Mouse (Mus musculus): ENCODE data around the gene Vsig1. TPM values are rescaled to one million over a fixed set of nuclear protein-coding genes. Genes with fewer than 3 reads are reported as not detected.
A peak's percentile ranks its signal among the peaks of the same experiment; 100 is the strongest.

The Vsig1 gene
- total and polyA plus RNA-seq, 3 experiments, result 0.38 to 4.8 (median 0.56) TPM

- dilution Hi-C loops (cut with MboI; ENCODE audit: extremely low pct_ligation_motif_present, extremely low pct_unique_long_range_greater_than_20kb, low sequenced_read_pairs) (no loop called here), in situ Hi-C loops (cut with MboI; ENCODE audit: low pct_ligation_motif_present, low pct_unique_long_range_greater_than_20kb, low sequenced_read_pairs) (no loop called here)
- H3K9me3 ChIP-seq (replicated peaks; ENCODE audit: low read length), result no peaks in the 10 kb centered on the region
- DNase-seq (ENCODE audit: extremely low read depth), result peak; percentile 43
- peaks cover 6 to 52% of the 10 kb centered on the region in 2 experiments for H3K4me1 ChIP-seq (ENCODE audit: control insufficient read depth in 1 of 2, insufficient read depth in 2 of 2)
- H3K79me2 ChIP-seq (replicated peaks; ENCODE audit: control insufficient read depth, extremely low read depth, insufficient read depth, poor library complexity, severe bottlenecking), result peaks cover 4% of the 10 kb centered on the region; the same call in 1 of the 2 replicates
- H3K27me3 ChIP-seq (replicated peaks), result no peaks in the 10 kb centered on the region
- peak overlapping the region; percentile 20; the same call in 1 of the 2 replicates for H3K27ac ChIP-seq (ENCODE audit: insufficient read depth, low read depth)
- peak overlapping the region; percentile 50 for H3K4me2 ChIP-seq (ENCODE audit: insufficient read depth, low read depth, poor library complexity, severe bottlenecking)
- H3K4me3 ChIP-seq (replicated peaks in 1 of 3; ENCODE audit: low read depth in 2 of 3, low read length in 2 of 3, poor library complexity in 1 of 3), result no peak overlapping the region
- H3K36me3 ChIP-seq (replicated peaks in 1 of 2; ENCODE audit: control insufficient read depth in 1 of 2, insufficient read depth in 1 of 2, low read length in 1 of 2), result peaks cover 0 to 4% of the 10 kb centered on the region in 2 experiments
- TF ChIP-seq MXI1 (IDR thresholded peaks at IDR 0.05; ENCODE audit: low read depth, low read length) (0 out of 2 replicates have a peak, but pooled peaks have one; percentile 30), EP300 (IDR thresholded peaks at IDR 0.05; ENCODE audit: low read length) (peak; percentile 56), CHD1 (IDR thresholded peaks at IDR 0.05; ENCODE audit: low read depth, low read length) (no peak), IRF4 (IDR thresholded peaks at IDR 0.05; ENCODE audit: low read depth, low read length) (peak; percentile 64; the same call in 1 of the 2 replicates), JUND (conservative IDR thresholded peaks at IDR 0.05; ENCODE audit: low read depth, low read length) (no peak), TCF12 (IDR thresholded peaks at IDR 0.05; ENCODE audit: low read depth, low read length) (peak; percentile 46; the same call in 1 of the 2 replicates)
- no peak overlapping the region for H3K9ac ChIP-seq (ENCODE audit: insufficient read depth, low read depth)
Measured at GRCm38 (mm10) chrX:140984795-140985194, 77.4 kb downstream of the Vsig1 start.

- Histone ChIP-seq H3K27ac (ENCODE audit: insufficient read depth, low read depth) (no peak overlapping the region), H3K4me2 (ENCODE audit: insufficient read depth, low read depth, poor library complexity, severe bottlenecking) (peak overlapping the region; percentile 50; the same call in 1 of the 2 replicates), H3K79me2 (replicated peaks; ENCODE audit: control insufficient read depth, extremely low read depth, insufficient read depth, poor library complexity, severe bottlenecking) (peaks cover 4% of the 10 kb centered on the region; the same call in 1 of the 2 replicates), H3K27me3 (replicated peaks) (no peaks in the 10 kb centered on the region), H3K9me3 (replicated peaks; ENCODE audit: low read length) (no peaks in the 10 kb centered on the region), H3K9ac (ENCODE audit: insufficient read depth, low read depth) (no peak overlapping the region), H3K36me3 (replicated peaks in 1 of 2; ENCODE audit: control insufficient read depth in 1 of 2, insufficient read depth in 1 of 2, low read length in 1 of 2) (peaks cover 3 to 4% of the 10 kb centered on the region in 2 experiments), H3K4me1 (ENCODE audit: control insufficient read depth in 1 of 2, insufficient read depth in 2 of 2) (peaks cover 6 to 48% of the 10 kb centered on the region in 2 experiments), H3K4me3 (replicated peaks in 1 of 3; ENCODE audit: low read depth in 2 of 3, low read length in 2 of 3, poor library complexity in 1 of 3) (no peak overlapping the region)
- dilution Hi-C loops (cut with MboI; ENCODE audit: extremely low pct_ligation_motif_present, extremely low pct_unique_long_range_greater_than_20kb, low sequenced_read_pairs) (no loop called here), in situ Hi-C loops (cut with MboI; ENCODE audit: low pct_ligation_motif_present, low pct_unique_long_range_greater_than_20kb, low sequenced_read_pairs) (no loop called here)
- TF ChIP-seq NELFE (IDR thresholded peaks at IDR 0.05; ENCODE audit: low read depth, low read length), result no peak
- TF ChIP-seq CHD2 (IDR thresholded peaks at IDR 0.05; ENCODE audit: low read length), result no peak
- no peak for TF ChIP-seq KAT2A (IDR thresholded peaks at IDR 0.05; ENCODE audit: insufficient replicate concordance, low read length)
- no peak for TF ChIP-seq SIN3A (IDR thresholded peaks at IDR 0.05; ENCODE audit: low read length)
- no peak for TF ChIP-seq RCOR1 (conservative IDR thresholded peaks at IDR 0.05; ENCODE audit: low read depth, low read length)
- TF ChIP-seq POLR2AphosphoS2 (IDR thresholded peaks at IDR 0.05; ENCODE audit: low read depth, low read length), result no peak
- TF ChIP-seq E2F4 (IDR thresholded peaks at IDR 0.05; ENCODE audit: insufficient replicate concordance, low read depth, low read length), result no peak
- no peak for TF ChIP-seq ZC3H11A (IDR thresholded peaks at IDR 0.05; ENCODE audit: low read depth, low read length)
- TF ChIP-seq IRF4 (IDR thresholded peaks at IDR 0.05; ENCODE audit: low read depth, low read length), result no peak
- DNase-seq (ENCODE audit: extremely low read depth), result no peak
Measured at GRCm38 (mm10) chrX:140985256-140985655, 77.8 kb downstream of the Vsig1 start.

Other genes starting within 250 kb of the Vsig1 start
- gene Mid2, start 243.0 kb upstream of the Vsig1 start, total RNA-seq (2012; rRNA removed), result 5.0 and 8.7 TPM in 2 replicates
- 4.1 and 4.3 TPM in 2 replicates for gene Mid2, start 243.0 kb upstream of the Vsig1 start, total RNA-seq (2014; rRNA removed)
- 4.7 and 5.4 TPM in 2 replicates for gene Mid2, start 243.0 kb upstream of the Vsig1 start, polyA plus RNA-seq (2012; ENCODE audit: insufficient read length, low read depth)
- 44.2 and 48.2 TPM in 2 replicates for gene Tex13b, start 94.2 kb upstream of the Vsig1 start, total RNA-seq (2012; rRNA removed)
- 77.9 and 99.4 TPM in 2 replicates for gene Tex13b, start 94.2 kb upstream of the Vsig1 start, total RNA-seq (2014; rRNA removed)
- 78.8 and 82.4 TPM in 2 replicates for gene Tex13b, start 94.2 kb upstream of the Vsig1 start, polyA plus RNA-seq (2012; ENCODE audit: insufficient read length, low read depth)
- 47.9 and 48.0 TPM in 2 replicates for gene Psmd10, start 49.1 kb downstream of the Vsig1 start, total RNA-seq (2012; rRNA removed)
- gene Psmd10, start 49.1 kb downstream of the Vsig1 start, total RNA-seq (2014; rRNA removed), result 64.1 and 69.2 TPM in 2 replicates
- gene Psmd10, start 49.1 kb downstream of the Vsig1 start, polyA plus RNA-seq (2012; ENCODE audit: insufficient read length, low read depth), result 47.3 and 49.3 TPM in 2 replicates
- 20.9 and 22.5 TPM in 2 replicates for gene Atg4a, start 49.3 kb downstream of the Vsig1 start, total RNA-seq (2012; rRNA removed)
- gene Atg4a, start 49.3 kb downstream of the Vsig1 start, total RNA-seq (2014; rRNA removed), result 55.7 and 59.9 TPM in 2 replicates
- 15.7 and 17.1 TPM in 2 replicates for gene Atg4a, start 49.3 kb downstream of the Vsig1 start, polyA plus RNA-seq (2012; ENCODE audit: insufficient read length, low read depth)

Measured in CH12.LX (cell line).